Mouse (Mus musculus) limb, embryonic 11.5 days (tissue): ENCODE results near the gene Ttpal. TPM values are rescaled to one million over a fixed set of nuclear protein-coding genes. Genes with fewer than 3 reads are reported as not detected.

Experiments used
- ATAC-seq: fragments of 200-750 bp; cut with Nextera tagmentation; 2 replicates; pipeline ENCODE4 v1.8.0; 2017; ENCODE audit warnings: low read depth; ENCODE audit not compliant: insufficient number of reproducible peaks, low FRiP score, low TSS enrichment
- DNase-seq: peaks from one replicate; pipeline ENCODE4 v3.0.0-alpha.2; 2015; ENCODE audit warnings: low spot score
- H3K27ac ChIP-seq: fragments of 300-500 bp; sonication (generic); replicated peaks from 2 replicates; pipeline ENCODE4 v1.5.1; 2014; ENCODE audit warnings: low read depth, mild to moderate bottlenecking, low read length
- H3K27me3 ChIP-seq: fragments of 300-500 bp; sonication (generic); 2 replicates; pipeline ENCODE4 v1.6.1; 2014; ENCODE audit warnings: mild to moderate bottlenecking, low read length, mixed read lengths; ENCODE audit not compliant: control insufficient read depth, insufficient read depth
- H3K36me3 ChIP-seq: fragments of 300-500 bp; sonication (generic); 2 replicates; pipeline ENCODE4 v1.6.1; 2014; ENCODE audit warnings: mild to moderate bottlenecking, low read length, moderate library complexity, mixed read lengths; ENCODE audit not compliant: control insufficient read depth, insufficient read depth
- H3K4me1 ChIP-seq: fragments of 300-500 bp; sonication (generic); 2 replicates; pipeline ENCODE4 v1.6.1; 2014; ENCODE audit warnings: low read length, mixed read lengths; ENCODE audit not compliant: control insufficient read depth, insufficient read depth
- H3K4me2 ChIP-seq: fragments of 300-500 bp; sonication (generic); 2 replicates; pipeline ENCODE4 v1.6.1; 2014; ENCODE audit warnings: low read depth, mild to moderate bottlenecking, moderate library complexity; ENCODE audit not compliant: severe bottlenecking
- H3K4me3 ChIP-seq: fragments of 300-500 bp; sonication (generic); 2 replicates; pipeline ENCODE4 v1.5.1; 2014; ENCODE audit warnings: low read depth, low read length
- H3K9ac ChIP-seq: fragments of 300-500 bp; sonication (generic); 2 replicates; pipeline ENCODE4 v1.6.1; 2014; ENCODE audit warnings: mild to moderate bottlenecking, low read length
- H3K9me3 ChIP-seq: fragments of 300-500 bp; sonication (generic); 2 replicates; pipeline ENCODE4 v1.6.1; 2016; ENCODE audit warnings: low read length; ENCODE audit not compliant: control insufficient read depth
- WGBS: fragments of 180-500 bp; shearing (Covaris S2); extraction: QIAGEN DNeasy Blood & Tissue Kit; methylation state at CpG from one replicate; pipeline ENCODE4 v1.1.7; 2014; 5-methylcytosine and 5-hydroxymethylcytosine counted together
- polyA plus RNA-seq: library from polyadenylated mRNA; unstranded; fragments of >200 nt; fragmentation: Nextera tagmentation; extraction: Ambion mirVana; gene quantifications from 2 replicates; pipeline ENCODE4 v1.2.1, GENCODE M21; 2014

Ttpal gene
- 43.3 and 46.3 TPM in 2 replicates for polyA plus RNA-seq

GRCm38 (mm10) chr2:163602101-163602971, at the start of gene Ttpal:
Gene Ttpal, plus strand, starts transcription at chr2:163602314.
- 2% methylated on average over 57 of the region's 57 CpGs for WGBS
- peak; percentile 89 for ATAC-seq

GRCm38 (mm10) chr2:163552518-163552929, 49.6 kb upstream of the Ttpal start:
- Histone ChIP-seq H3K36me3 (no peaks in the 10 kb centered on the region), H3K9me3 (no peaks in the 10 kb centered on the region), H3K4me3 (no peak overlapping the region), H3K27ac (no peak overlapping the region), H3K27me3 (no peaks in the 10 kb centered on the region), H3K4me2 (no peak overlapping the region), H3K9ac (no peak overlapping the region), H3K4me1 (no peaks in the 10 kb centered on the region)
- ATAC-seq (no peak), DNase-seq (no peak)
- WGBS, result 52% methylated on average over 8 of the region's 8 CpGs

More at GRCm38 (mm10) chr2:163602101-163602971, at the start of gene Ttpal:
- no peaks in the 10 kb centered on the region for H3K9me3 ChIP-seq
- DNase-seq, result peak; percentile 88
- peak within 1 kb of the TSS; percentile 87 for H3K9ac ChIP-seq
- H3K4me1 ChIP-seq, result 0 out of 2 replicates have a peak, but pooled peaks cover 3% of the 10 kb centered on the region
- peak within 1 kb of the TSS; percentile 76 for H3K4me3 ChIP-seq
- H3K4me2 ChIP-seq, result peak within 1 kb of the TSS; percentile 76
- H3K27me3 ChIP-seq, result no peaks in the 10 kb centered on the region
- no peak within 1 kb of the TSS; the same call in 1 of the 2 replicates for H3K27ac ChIP-seq
- H3K36me3 ChIP-seq, result no peaks in the 10 kb centered on the region

- Histone ChIP-seq H3K9me3 (no peaks in the 10 kb centered on the region), H3K27me3 (no peaks in the 10 kb centered on the region), H3K4me3 (no peak overlapping the region), H3K4me2 (no peak overlapping the region), H3K4me1 (no peaks in the 10 kb centered on the region), H3K9ac (no peak overlapping the region), H3K36me3 (no peaks in the 10 kb centered on the region), H3K27ac (no peak overlapping the region)
- ATAC-seq (no peak), DNase-seq (no peak)
- 71% methylated on average over 4 of the region's 4 CpGs for WGBS
These were observed 47.6 kb upstream of the Ttpal start for GRCm38 (mm10) chr2:163554425-163554982.

- H3K4me1 ChIP-seq, result no peaks in the 10 kb centered on the region
- H3K9ac ChIP-seq, result no peak overlapping the region
- DNase-seq (no peak), ATAC-seq (no peak)
- no peak overlapping the region for H3K27ac ChIP-seq
- no peak overlapping the region for H3K4me3 ChIP-seq
- no peaks in the 10 kb centered on the region for H3K9me3 ChIP-seq
- no peaks in the 10 kb centered on the region for H3K36me3 ChIP-seq
- no peaks in the 10 kb centered on the region for H3K27me3 ChIP-seq
- 81% methylated on average over 6 of the region's 6 CpGs for WGBS
- no peak overlapping the region for H3K4me2 ChIP-seq
These were observed 47.1 kb upstream of the Ttpal start for GRCm38 (mm10) chr2:163554996-163555395.

GRCm38 (mm10) chr2:163555417-163555816, 46.7 kb upstream of the Ttpal start:
- ATAC-seq, result no peak

GRCm38 (mm10) chr2:163558548-163558947, 43.6 kb upstream of the Ttpal start:
- ATAC-seq (no peak), DNase-seq (no peak)
- Histone ChIP-seq H3K27ac (no peak overlapping the region), H3K9me3 (no peaks in the 10 kb centered on the region), H3K36me3 (no peaks in the 10 kb centered on the region), H3K9ac (no peak overlapping the region), H3K4me3 (no peak overlapping the region), H3K4me1 (no peaks in the 10 kb centered on the region), H3K27me3 (no peaks in the 10 kb centered on the region), H3K4me2 (no peak overlapping the region)
- WGBS, result 82% methylated on average over 1 of the region's 1 CpGs

More at GRCm38 (mm10) chr2:163555417-163555816, 46.7 kb upstream of the Ttpal start:
- Histone ChIP-seq H3K27ac (no peak overlapping the region), H3K4me3 (no peak overlapping the region), H3K9me3 (no peaks in the 10 kb centered on the region), H3K27me3 (no peaks in the 10 kb centered on the region), H3K9ac (no peak overlapping the region), H3K4me2 (no peak overlapping the region), H3K36me3 (no peaks in the 10 kb centered on the region), H3K4me1 (no peaks in the 10 kb centered on the region)
- 81% methylated on average over 13 of the region's 13 CpGs for WGBS
- DNase-seq, result no peak

GRCm38 (mm10) chr2:163559236-163559635, 42.9 kb upstream of the Ttpal start:
- WGBS, result 84% methylated on average over 5 of the region's 5 CpGs
- no peak for ATAC-seq
- Histone ChIP-seq H3K4me1 (no peaks in the 10 kb centered on the region), H3K27me3 (no peaks in the 10 kb centered on the region), H3K4me2 (no peak overlapping the region), H3K36me3 (no peaks in the 10 kb centered on the region), H3K9ac (no peak overlapping the region), H3K4me3 (no peak overlapping the region), H3K27ac (no peak overlapping the region), H3K9me3 (no peaks in the 10 kb centered on the region)
- no peak for DNase-seq

GRCm38 (mm10) chr2:163560247-163560646, 41.9 kb upstream of the Ttpal start:
- H3K9me3 ChIP-seq, result no peaks in the 10 kb centered on the region
- H3K27me3 ChIP-seq, result no peaks in the 10 kb centered on the region
- no peak for ATAC-seq
- H3K4me3 ChIP-seq, result no peak overlapping the region
- H3K4me1 ChIP-seq, result no peaks in the 10 kb centered on the region
- no peak overlapping the region for H3K4me2 ChIP-seq
- WGBS, result 84% methylated on average over 3 of the region's 3 CpGs
- no peaks in the 10 kb centered on the region for H3K36me3 ChIP-seq
- no peak overlapping the region for H3K9ac ChIP-seq
- DNase-seq, result no peak
- no peak overlapping the region for H3K27ac ChIP-seq
